Mouse (Mus musculus) brown adipose tissue, adult 24 weeks (tissue): ENCODE data around the gene Srd5a2. TPM values are rescaled to one million over a fixed set of nuclear protein-coding genes. Genes with fewer than 3 reads are reported as not detected.

Source experiments
- H3K27ac ChIP-seq: fragments of 200-500 bp; replicated peaks from 2 replicates; pipeline ENCODE4 v1.5.1; 2012; ENCODE audit warnings: low read depth, mild to moderate bottlenecking, low read length
- H3K4me1 ChIP-seq: fragments of 200-500 bp; 2 replicates; pipeline ENCODE4 v1.6.1; 2012; ENCODE audit warnings: low read length, mixed read lengths; ENCODE audit not compliant: control insufficient read depth, insufficient read depth, insufficient read length
- H3K4me3 ChIP-seq: fragments of 200-500 bp; 2 replicates; pipeline ENCODE4 v1.5.1; 2012; ENCODE audit warnings: low read depth, mild to moderate bottlenecking, low read length, moderate library complexity; ENCODE audit not compliant: insufficient read depth
- polyA plus RNA-seq: library from polyadenylated mRNA; stranded (reverse); fragments of >200 nt; gene quantifications from 2 replicates; pipeline ENCODE4 v1.2.4, GENCODE M21; 2012; ENCODE audit not compliant: missing spikeins, insufficient read depth, insufficient read length

The Srd5a2 gene
- polyA plus RNA-seq, 1 experiment, result not detected

GRCm38 (mm10) chr17:74008680-74009079 lies 39.0 kb downstream of the Srd5a2 start:
- no peak overlapping the region for H3K27ac ChIP-seq
- no peak overlapping the region for H3K4me3 ChIP-seq
- H3K4me1 ChIP-seq, result no peaks in the 10 kb centered on the region

GRCm38 (mm10) chr17:74007001-74007400 lies 40.7 kb downstream of the Srd5a2 start:
- no peak overlapping the region for H3K4me3 ChIP-seq
- no peak overlapping the region for H3K27ac ChIP-seq
- no peaks in the 10 kb centered on the region for H3K4me1 ChIP-seq

DNA sequence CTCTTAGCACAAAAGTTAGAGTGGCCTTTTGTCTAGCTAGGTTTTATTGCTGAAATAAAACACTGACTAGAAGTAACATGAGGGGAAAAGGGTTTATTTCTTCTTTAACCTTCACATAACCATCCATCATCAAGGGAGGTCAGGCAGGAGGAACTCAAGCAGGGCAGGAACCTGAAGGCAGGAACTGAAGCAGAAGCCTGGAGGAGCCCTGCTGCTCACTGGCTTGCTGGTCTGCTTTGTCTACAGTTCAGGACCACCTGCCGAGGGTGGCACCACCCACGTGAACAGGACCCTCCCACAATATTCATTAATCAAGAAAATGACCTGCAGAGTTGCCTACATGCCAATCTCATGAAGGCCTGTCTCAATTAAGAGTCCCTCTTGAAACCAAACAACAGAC lies 45.3 kb downstream of the Srd5a2 start:
- Histone ChIP-seq H3K4me3 (no peak overlapping the region), H3K27ac (no peak overlapping the region), H3K4me1 (no peaks in the 10 kb centered on the region)

DNA sequence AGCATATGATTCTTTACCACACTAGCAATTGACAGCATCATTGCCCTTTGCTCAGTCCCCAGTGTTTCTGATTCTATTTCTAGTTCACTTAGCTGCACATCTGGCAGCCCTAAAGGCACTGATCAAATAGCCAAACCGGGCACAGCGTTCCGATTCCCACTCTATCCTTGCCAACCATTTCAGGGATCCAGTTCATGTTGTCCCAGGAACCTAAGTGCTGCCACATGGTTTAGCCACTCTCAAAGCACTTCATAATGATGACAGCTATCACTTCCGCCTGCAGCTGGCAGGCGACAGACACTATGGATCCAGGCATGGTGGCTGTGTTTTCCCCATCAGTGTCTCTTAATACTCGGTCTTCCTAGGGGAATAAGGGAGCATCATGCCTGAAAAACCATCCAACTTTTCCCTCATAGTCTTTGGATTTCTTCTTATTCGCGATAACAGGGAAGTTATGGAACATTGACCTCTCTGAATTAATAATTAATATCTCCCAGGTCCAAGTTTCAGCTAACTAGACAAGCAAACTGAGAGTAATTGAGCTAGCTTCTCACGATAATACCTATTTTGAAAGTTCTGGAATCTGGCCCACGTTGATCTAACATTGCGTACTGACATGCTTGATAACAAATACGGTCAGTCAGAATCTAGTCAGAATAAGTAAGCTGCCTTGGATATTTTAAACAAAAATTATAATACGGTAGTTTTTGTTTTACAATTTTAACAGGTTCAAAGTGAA lies 51.6 kb downstream of the Srd5a2 start:
- no peak overlapping the region for H3K27ac ChIP-seq
- H3K4me3 ChIP-seq, result no peak overlapping the region
- peaks cover 5% of the 10 kb centered on the region; the same call in 1 of the 2 replicates for H3K4me1 ChIP-seq

DNA sequence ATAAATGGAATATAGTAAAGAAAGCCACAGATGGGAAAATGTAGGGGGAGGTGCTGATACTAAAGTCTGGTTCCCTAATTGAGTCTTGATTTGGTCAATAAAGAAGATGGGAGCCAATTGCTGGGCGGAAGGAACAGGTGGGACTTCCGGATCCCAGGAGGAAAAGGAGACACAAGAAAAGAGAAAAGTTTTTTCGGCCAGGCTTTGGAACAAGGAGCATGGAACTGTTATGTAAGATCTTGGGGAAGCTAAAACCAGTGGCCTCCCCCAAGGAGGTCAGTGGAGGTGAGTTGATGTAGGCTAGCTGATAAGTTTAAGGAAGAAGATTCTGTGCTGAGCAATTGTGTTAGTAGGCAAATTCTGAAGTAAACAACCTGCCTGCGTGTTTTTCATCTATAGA lies 56.5 kb downstream of the Srd5a2 start:
- peak overlapping the region; percentile 89 for H3K27ac ChIP-seq

DNA sequence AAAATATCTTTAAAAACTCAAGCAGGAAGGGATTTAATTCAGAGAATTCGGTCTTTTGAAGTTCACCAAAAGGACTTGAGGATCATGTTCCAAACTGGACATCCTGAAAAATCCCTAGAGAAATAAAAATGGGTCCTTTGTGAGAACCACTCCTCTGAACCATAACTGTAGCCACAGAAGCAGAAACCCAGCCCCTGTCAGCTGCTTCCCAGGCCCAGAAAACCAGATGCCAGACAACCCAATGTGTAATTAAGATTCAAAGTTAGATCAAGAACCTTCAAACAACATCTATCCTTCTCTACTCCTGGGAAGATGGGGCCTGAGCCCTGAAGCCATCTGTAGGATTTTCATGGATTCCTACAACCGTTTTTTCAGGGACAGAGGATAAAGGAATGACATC lies 61.1 kb downstream of the Srd5a2 start:
- Histone ChIP-seq H3K27ac (peak overlapping the region; percentile 62), H3K4me3 (no peak overlapping the region)

More for the DNA sequence above, 56.5 kb downstream of the Srd5a2 start:
- peaks cover 27% of the 10 kb centered on the region; the same call in 1 of the 2 replicates for H3K4me1 ChIP-seq
- no peak overlapping the region for H3K4me3 ChIP-seq

GRCm38 (mm10) chr17:73985936-73986335 lies 61.8 kb downstream of the Srd5a2 start:
- Histone ChIP-seq H3K27ac (0 out of 2 replicates have a peak overlapping the region, but pooled peaks have one; percentile 29), H3K4me3 (no peak overlapping the region), H3K4me1 (peaks cover 33% of the 10 kb centered on the region; the same call in 1 of the 2 replicates)

More for the DNA sequence above, 61.1 kb downstream of the Srd5a2 start:
- H3K4me1 ChIP-seq, result peaks cover 34% of the 10 kb centered on the region; the same call in 1 of the 2 replicates

GRCm38 (mm10) chr17:73984508-73984907 lies 63.2 kb downstream of the Srd5a2 start:
- peaks cover 22% of the 10 kb centered on the region; the same call in 1 of the 2 replicates for H3K4me1 ChIP-seq

DNA sequence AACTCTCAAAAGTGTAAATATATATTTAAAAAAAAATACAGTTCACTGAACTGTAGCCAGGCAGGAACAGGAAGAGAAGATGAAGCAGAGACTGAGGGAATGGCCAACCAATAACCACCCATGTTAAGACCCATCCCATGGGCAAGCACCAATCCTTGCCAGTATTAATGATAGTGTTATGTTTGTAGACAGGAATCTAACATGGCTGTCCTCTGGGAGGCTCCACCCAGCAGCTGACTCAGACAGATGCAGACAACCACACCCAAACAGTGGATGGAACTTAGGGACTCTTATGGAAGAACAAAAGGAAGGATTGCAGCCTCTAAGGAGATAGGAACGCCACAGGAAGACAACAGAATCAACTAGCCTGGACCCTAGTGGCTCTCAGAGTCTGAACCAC lies 64.8 kb downstream of the Srd5a2 start:
- Histone ChIP-seq H3K4me3 (no peak overlapping the region), H3K4me1 (peaks cover 17% of the 10 kb centered on the region; the same call in 1 of the 2 replicates), H3K27ac (no peak overlapping the region)

More at GRCm38 (mm10) chr17:73984508-73984907, 63.2 kb downstream of the Srd5a2 start:
- H3K27ac ChIP-seq, result no peak overlapping the region
- no peak overlapping the region for H3K4me3 ChIP-seq

- Histone ChIP-seq H3K27ac (peak overlapping the region; percentile 16), H3K4me3 (no peak overlapping the region), H3K4me1 (peaks cover 18% of the 10 kb centered on the region)
Observed at GRCm38 (mm10) chr17:73976066-73976465, 71.7 kb downstream of the Srd5a2 start.

DNA sequence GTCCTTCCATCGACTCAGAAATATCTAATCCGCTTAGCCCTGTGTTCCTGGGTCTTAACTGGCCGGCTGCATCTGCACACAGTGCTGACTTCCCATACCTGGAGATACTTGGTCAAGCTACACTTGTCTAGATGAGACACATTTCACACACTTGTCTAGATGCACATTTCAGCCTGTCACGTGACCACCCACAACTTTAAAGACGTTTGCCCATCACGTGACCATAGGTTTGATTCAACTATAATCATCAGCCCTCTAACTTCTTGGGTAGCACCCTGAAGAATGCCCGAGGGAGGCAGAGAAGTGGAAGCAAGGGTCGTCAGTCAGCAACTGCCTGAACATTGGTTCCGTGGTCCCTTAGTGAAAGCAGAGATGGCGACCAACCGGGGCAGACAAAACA lies 75.1 kb downstream of the Srd5a2 start:
- Histone ChIP-seq H3K4me3 (no peak overlapping the region), H3K27ac (peak overlapping the region; percentile 35), H3K4me1 (peaks cover 28% of the 10 kb centered on the region)

DNA sequence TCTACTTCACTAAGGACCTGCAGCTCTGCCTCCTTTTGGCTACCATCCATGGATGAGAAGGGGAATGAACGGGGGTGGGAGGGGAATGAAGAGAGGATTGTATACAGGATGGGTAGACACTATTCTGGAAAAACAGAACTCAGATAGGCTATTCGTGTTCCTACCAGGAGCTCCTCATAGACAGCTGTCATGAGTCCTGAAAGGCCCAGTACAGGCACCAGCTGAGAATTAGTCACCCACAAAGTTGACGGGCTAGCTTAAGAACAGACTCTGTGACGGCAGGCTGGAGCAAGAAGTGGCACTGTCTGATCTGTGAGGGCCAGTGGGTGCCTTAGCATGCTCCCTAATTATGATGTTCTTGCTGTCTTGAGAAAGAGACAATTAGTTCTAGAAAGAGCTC lies 76.4 kb downstream of the Srd5a2 start:
- peaks cover 28% of the 10 kb centered on the region for H3K4me1 ChIP-seq
- H3K4me3 ChIP-seq, result no peak overlapping the region
- H3K27ac ChIP-seq, result peak overlapping the region; percentile 90

- Histone ChIP-seq H3K4me3 (no peak overlapping the region), H3K27ac (peak overlapping the region; percentile 90), H3K4me1 (peaks cover 28% of the 10 kb centered on the region)
Observed at GRCm38 (mm10) chr17:73970361-73971027, 77.2 kb downstream of the Srd5a2 start.
